Mouse (Mus musculus): Measurements from ENCODE around the gene Pam16. TPM values are rescaled to one million over a fixed set of nuclear protein-coding genes. Genes with fewer than 3 reads are reported as not detected.

The Pam16 gene
- 35.7 and 40.4 TPM in 2 replicates for polyA plus RNA-seq (2012; rRNA removed)

DNA sequence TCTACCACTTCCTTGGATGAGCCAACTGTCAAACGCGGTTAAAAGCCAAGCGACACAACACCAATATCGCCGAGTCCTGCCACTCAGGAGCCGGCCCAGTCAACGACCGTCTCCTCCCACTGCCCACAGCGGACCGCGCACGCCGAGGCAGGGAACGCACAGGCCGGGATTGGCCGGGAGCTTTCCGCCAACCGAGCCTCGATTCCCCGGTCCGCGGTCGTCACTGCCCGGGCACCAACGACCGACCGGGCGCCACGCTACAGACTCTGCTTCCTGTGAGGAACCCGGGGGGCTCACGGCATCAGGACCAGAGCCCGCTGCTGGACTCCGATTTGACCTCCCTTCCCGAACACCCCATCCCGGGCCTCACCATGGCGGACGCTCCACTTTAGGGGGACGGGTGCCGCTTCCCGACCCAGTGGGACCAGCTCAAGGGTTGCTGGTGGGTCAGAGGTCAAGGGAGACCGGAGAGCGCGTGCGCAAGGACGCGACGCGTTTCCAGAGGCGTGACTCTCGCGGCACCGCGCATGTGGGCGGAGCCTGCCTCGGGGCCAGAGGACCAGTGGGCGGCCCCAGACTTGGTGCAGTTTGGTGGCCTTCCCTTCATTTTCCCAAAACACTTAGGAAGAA, at the start of gene Pam16:
Gene Pam16 (minus strand): TSS at position 508 of the 630 bp plus-strand sequence.
- Histone ChIP-seq H3K27ac (ENCODE audit: control insufficient read depth, insufficient read depth, low read length) (peak within 1 kb of the TSS; percentile 12), H3K4me3 (ENCODE audit: control insufficient read depth, insufficient read depth, low read length) (peak within 1 kb of the TSS; percentile 92), H3K4me1 (replicated peaks; ENCODE audit: control insufficient read depth, insufficient read depth, low read length) (peaks cover 15% of the 10 kb centered on the region), H3K36me3 (ENCODE audit: control insufficient read depth, insufficient read depth, low read length) (peaks cover 10% of the 10 kb centered on the region; the same call in 1 of the 2 replicates), H3K27me3 (ENCODE audit: control insufficient read depth, insufficient read depth, low read length) (no peaks in the 10 kb centered on the region)
- WGBS: under 1% methylated on average over 56 of the region's 56 CpGs
- peak; percentile 89 for DNase-seq
- TF ChIP-seq CTCF (IDR thresholded peaks at IDR 0.05; ENCODE audit: borderline replicate concordance, control insufficient read depth, extremely low read depth, insufficient read depth, low read length, poor library complexity) (no peak), POLR2A (IDR thresholded peaks at IDR 0.05; ENCODE audit: control insufficient read depth, extremely low read depth, insufficient read depth, low read length, poor library complexity) (0 out of 2 replicates have a peak, but pooled peaks have one; percentile 14)

DNA sequence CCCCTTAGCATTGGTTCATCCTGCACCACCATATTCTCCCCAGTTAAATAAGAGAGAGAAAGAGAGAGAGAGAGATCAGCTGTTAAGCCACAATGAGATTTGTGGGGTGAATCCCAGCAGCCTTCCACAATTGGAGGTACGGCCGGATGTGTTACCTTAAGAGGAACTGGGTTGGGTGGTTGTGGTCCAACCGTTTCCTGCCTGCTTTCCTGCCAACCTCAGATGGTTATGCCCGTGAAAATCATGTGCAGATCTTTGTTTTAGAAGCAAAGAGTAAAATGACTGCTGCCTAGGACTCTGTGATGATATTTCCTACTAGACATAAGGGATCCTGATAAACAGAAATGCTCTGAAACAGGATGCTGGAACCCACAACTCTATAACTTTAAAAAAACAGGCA, 49.3 kb upstream of the Pam16 start:
- Histone ChIP-seq H3K4me3 (ENCODE audit: control insufficient read depth, insufficient read depth, low read length) (no peak overlapping the region), H3K27ac (ENCODE audit: control insufficient read depth, insufficient read depth, low read length) (peak overlapping the region; percentile 95), H3K36me3 (ENCODE audit: control insufficient read depth, insufficient read depth, low read length) (peaks cover 29% of the 10 kb centered on the region), H3K4me1 (replicated peaks; ENCODE audit: control insufficient read depth, insufficient read depth, low read length) (peaks cover 48% of the 10 kb centered on the region), H3K27me3 (ENCODE audit: control insufficient read depth, insufficient read depth, low read length) (no peaks in the 10 kb centered on the region)
- under 1% methylated on average over 4 of the region's 4 CpGs for WGBS
- TF ChIP-seq POLR2A (IDR thresholded peaks at IDR 0.05; ENCODE audit: control insufficient read depth, extremely low read depth, insufficient read depth, low read length, poor library complexity) (no peak), CTCF (IDR thresholded peaks at IDR 0.05; ENCODE audit: borderline replicate concordance, control insufficient read depth, extremely low read depth, insufficient read depth, low read length, poor library complexity) (no peak)
- peak; percentile 78 for DNase-seq

DNA sequence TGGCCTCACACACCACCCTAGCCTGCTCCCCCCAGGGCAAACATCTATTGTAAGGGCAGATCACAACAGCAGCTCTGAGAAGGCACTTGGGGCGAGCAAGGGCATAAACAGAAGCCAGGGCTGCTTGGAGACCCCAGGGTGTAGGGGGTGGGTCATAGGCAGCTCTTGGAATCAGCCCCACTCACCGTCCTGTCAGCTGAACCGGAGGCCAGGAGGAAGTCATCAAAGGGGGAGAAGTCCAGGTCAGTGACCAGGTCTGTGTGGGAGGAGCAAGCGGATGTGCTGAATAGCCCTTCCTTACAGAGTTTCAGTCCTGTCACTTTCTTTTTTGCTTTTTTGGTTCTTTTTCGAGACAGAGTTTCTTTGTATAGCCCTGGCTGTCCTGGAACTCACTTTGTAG, 45.5 kb upstream of the Pam16 start:
- Histone ChIP-seq H3K36me3 (ENCODE audit: control insufficient read depth, insufficient read depth, low read length) (peaks cover 49% of the 10 kb centered on the region), H3K4me1 (replicated peaks; ENCODE audit: control insufficient read depth, insufficient read depth, low read length) (peaks cover 19% of the 10 kb centered on the region), H3K27ac (ENCODE audit: control insufficient read depth, insufficient read depth, low read length) (no peak overlapping the region), H3K4me3 (ENCODE audit: control insufficient read depth, insufficient read depth, low read length) (no peak overlapping the region), H3K27me3 (ENCODE audit: control insufficient read depth, insufficient read depth, low read length) (no peaks in the 10 kb centered on the region)
- 96% methylated on average over 5 of the region's 5 CpGs for WGBS
- TF ChIP-seq CTCF (IDR thresholded peaks at IDR 0.05; ENCODE audit: borderline replicate concordance, control insufficient read depth, extremely low read depth, insufficient read depth, low read length, poor library complexity): no peak
- TF ChIP-seq POLR2A (IDR thresholded peaks at IDR 0.05; ENCODE audit: control insufficient read depth, extremely low read depth, insufficient read depth, low read length, poor library complexity): no peak
- DNase-seq: no peak

DNA sequence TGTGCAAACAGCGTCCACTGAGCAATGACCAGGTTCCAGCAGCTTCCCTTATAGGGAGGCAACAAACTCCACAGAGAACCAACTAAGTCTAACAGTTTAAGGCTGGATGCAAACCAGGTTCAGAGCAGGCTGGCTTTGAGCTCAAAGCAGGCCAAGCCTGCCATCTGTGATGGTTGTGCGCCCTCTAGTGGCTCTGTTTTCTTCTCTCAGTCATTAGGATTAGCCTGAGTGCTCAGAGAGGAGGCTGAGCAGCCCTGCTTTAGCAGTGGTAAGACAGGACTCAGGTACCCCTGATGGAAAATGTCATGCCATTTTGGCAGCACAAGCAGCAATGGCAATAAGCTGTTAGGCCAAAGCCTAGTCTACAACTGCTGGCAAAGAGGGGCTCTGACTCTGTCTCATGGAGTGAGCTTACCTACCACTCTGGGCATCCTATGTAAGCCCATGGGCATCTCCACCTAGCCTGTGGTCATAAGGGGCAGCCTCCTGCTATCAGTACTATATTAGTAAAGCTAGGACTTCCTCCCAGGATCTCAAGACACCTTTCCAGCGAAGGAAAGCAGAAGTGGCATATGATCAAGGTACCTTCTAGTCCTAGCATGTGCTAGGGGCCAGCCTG, 42.5 kb upstream of the Pam16 start:
- peak; percentile 93; the same call in 1 of the 2 replicates for TF ChIP-seq CTCF (IDR thresholded peaks at IDR 0.05; ENCODE audit: borderline replicate concordance, control insufficient read depth, extremely low read depth, insufficient read depth, low read length, poor library complexity)
- TF ChIP-seq POLR2A (IDR thresholded peaks at IDR 0.05; ENCODE audit: control insufficient read depth, extremely low read depth, insufficient read depth, low read length, poor library complexity): no peak
- Histone ChIP-seq H3K27ac (ENCODE audit: control insufficient read depth, insufficient read depth, low read length) (no peak overlapping the region), H3K36me3 (ENCODE audit: control insufficient read depth, insufficient read depth, low read length) (peaks cover 72% of the 10 kb centered on the region), H3K4me1 (replicated peaks; ENCODE audit: control insufficient read depth, insufficient read depth, low read length) (no peaks in the 10 kb centered on the region), H3K27me3 (ENCODE audit: control insufficient read depth, insufficient read depth, low read length) (no peaks in the 10 kb centered on the region), H3K4me3 (ENCODE audit: control insufficient read depth, insufficient read depth, low read length) (no peak overlapping the region)
- DNase-seq: peak; percentile 85
- 55% methylated on average over 3 of the region's 3 CpGs for WGBS

DNA sequence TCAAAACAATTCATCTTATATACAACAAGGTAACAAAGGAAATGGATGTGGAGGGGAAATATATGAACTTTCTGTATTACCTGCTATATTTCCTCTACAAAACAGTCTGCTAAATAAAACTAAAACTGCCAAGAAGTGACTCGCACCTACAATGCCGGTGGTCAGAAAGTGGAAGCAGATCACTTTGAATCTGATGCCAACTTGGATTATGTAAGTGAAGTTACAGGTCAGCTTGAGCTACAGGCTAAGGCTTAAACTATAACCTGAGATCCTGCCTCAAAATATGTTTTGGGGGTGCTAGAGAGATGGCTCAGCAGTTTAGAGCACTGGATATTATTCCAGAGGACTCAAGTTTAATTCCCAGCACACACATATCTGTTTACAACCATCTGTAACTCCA, 40.9 kb upstream of the Pam16 start:
- TF ChIP-seq POLR2A (IDR thresholded peaks at IDR 0.05; ENCODE audit: control insufficient read depth, extremely low read depth, insufficient read depth, low read length, poor library complexity) (no peak), CTCF (IDR thresholded peaks at IDR 0.05; ENCODE audit: borderline replicate concordance, control insufficient read depth, extremely low read depth, insufficient read depth, low read length, poor library complexity) (no peak)

DNA sequence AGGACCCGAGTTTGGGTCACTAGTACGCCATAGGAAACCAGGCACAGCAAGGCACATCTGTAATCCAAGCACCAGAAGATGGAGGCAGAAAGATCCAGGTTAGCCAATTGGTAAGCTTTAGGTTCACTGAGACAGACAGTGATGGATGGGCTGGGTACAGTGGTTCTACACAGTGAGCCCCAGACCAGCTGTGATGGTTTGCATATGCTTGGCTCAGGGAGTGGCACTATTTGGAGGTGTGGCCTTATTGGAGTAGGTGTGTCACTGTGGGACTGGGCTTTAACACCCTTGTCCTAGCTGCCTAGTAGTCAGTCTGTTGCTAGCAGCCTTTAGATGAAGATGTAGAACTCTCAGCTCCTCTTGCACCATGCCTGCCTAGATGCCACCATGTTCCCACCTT, 39.0 kb upstream of the Pam16 start:
- TF ChIP-seq POLR2A (IDR thresholded peaks at IDR 0.05; ENCODE audit: control insufficient read depth, extremely low read depth, insufficient read depth, low read length, poor library complexity) (no peak), CTCF (IDR thresholded peaks at IDR 0.05; ENCODE audit: borderline replicate concordance, control insufficient read depth, extremely low read depth, insufficient read depth, low read length, poor library complexity) (no peak)
- no peak for DNase-seq
- H3K27ac ChIP-seq (ENCODE audit: control insufficient read depth, insufficient read depth, low read length): no peak overlapping the region
- WGBS: 89% methylated on average over 2 of the region's 2 CpGs
- H3K27me3 ChIP-seq (ENCODE audit: control insufficient read depth, insufficient read depth, low read length): no peaks in the 10 kb centered on the region
- H3K4me1 ChIP-seq (replicated peaks; ENCODE audit: control insufficient read depth, insufficient read depth, low read length): peaks cover 4% of the 10 kb centered on the region; the same call in 1 of the 2 replicates
- no peak overlapping the region for H3K4me3 ChIP-seq (ENCODE audit: control insufficient read depth, insufficient read depth, low read length)
- peaks cover 73% of the 10 kb centered on the region for H3K36me3 ChIP-seq (ENCODE audit: control insufficient read depth, insufficient read depth, low read length)

More for the DNA sequence above, 40.9 kb upstream of the Pam16 start:
- Histone ChIP-seq H3K27ac (ENCODE audit: control insufficient read depth, insufficient read depth, low read length) (no peak overlapping the region), H3K36me3 (ENCODE audit: control insufficient read depth, insufficient read depth, low read length) (peaks cover 80% of the 10 kb centered on the region), H3K4me1 (replicated peaks; ENCODE audit: control insufficient read depth, insufficient read depth, low read length) (no peaks in the 10 kb centered on the region), H3K4me3 (ENCODE audit: control insufficient read depth, insufficient read depth, low read length) (no peak overlapping the region), H3K27me3 (ENCODE audit: control insufficient read depth, insufficient read depth, low read length) (no peaks in the 10 kb centered on the region)
- WGBS: 95% methylated on average over 2 of the region's 2 CpGs
- DNase-seq: no peak

Data from thymus, adult 2 months (tissue).